Mouse (Mus musculus): ENCODE results near the gene Hdhd3.

Hdhd3 gene

GRCm38 (mm10) chr4:62475793-62476192, 27.5 kb downstream of the Hdhd3 start:
- DNase-seq = peak; percentile 27 to 45

GRCm38 (mm10) chr4:62475131-62475530, 28.1 kb downstream of the Hdhd3 start:
- DNase-seq = peak; percentile 46 to 57

- no peak for DNase-seq
Measured at GRCm38 (mm10) chr4:62472071-62472470, 31.2 kb downstream of the Hdhd3 start.

- peak; percentile 79 to 80 for DNase-seq
Measured at GRCm38 (mm10) chr4:62470598-62471051, 32.6 kb downstream of the Hdhd3 start, which contains the start of gene Wdr31. Gene Wdr31, minus strand, starts transcription at chr4:62470896.

- no peak for DNase-seq
Measured at GRCm38 (mm10) chr4:62468158-62468557, 35.1 kb downstream of the Hdhd3 start.

- no peak for DNase-seq
Measured at GRCm38 (mm10) chr4:62463124-62463523, 40.1 kb downstream of the Hdhd3 start.

GRCm38 (mm10) chr4:62460348-62460747, 42.9 kb downstream of the Hdhd3 start:
- DNase-seq = no peak

- DNase-seq = no peak
Measured at GRCm38 (mm10) chr4:62459081-62459480, 44.2 kb downstream of the Hdhd3 start.

- peak; percentile 44 to 46 for DNase-seq
Measured at GRCm38 (mm10) chr4:62454995-62455394, 48.3 kb downstream of the Hdhd3 start.
